Mouse (Mus musculus) layer of hippocampus, postnatal 10 days (tissue): ENCODE measurements at regions not wholly inside any gene's neighbourhood (a gene's known extent, or its start where the extent isn't known, plus 50 kb on each side); places are given as distances from the start of the nearest gene placed in this dataset.
"Not testable (repeated sequence)": the region's sequence is repeated elsewhere in the genome, so short reads cannot be mapped to it uniquely, and the experiment has no call there.

ENCODE experiments used
- DNase-seq, 2 experiments: peaks; one replicate each; pipeline ENCODE4 v3.0.0; 2021; ENCODE audit warnings: low spot score in 2 of 2

- no peak for DNase-seq
Observed at GRCm38 (mm10) chr4:93583670-93584303, 248.5 kb upstream of the Tusc1 start.

DNA sequence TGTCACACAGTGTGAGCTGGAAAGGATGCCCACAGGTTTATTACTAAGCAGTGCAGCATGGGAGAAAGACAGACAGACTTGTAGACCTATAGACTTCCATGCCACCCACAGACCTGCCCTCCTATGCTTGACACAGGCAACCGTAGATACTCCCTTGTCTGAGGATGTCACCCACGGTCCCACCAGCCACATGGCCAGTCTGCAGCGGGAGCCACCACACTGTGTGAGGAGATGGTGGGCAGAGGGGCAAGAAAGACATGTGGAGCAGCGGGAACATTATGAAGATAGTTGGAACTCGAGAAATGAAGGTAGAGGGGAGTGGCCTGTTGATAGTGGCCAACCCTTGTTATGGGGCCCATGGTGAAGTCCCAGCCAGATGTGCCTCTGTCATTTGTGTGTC is 244.0 kb upstream of the Tusc1 start:
- no peak for DNase-seq

- DNase-seq: no peak
Observed at GRCm38 (mm10) chr4:93567487-93568259, 232.4 kb upstream of the Tusc1 start.

DNA sequence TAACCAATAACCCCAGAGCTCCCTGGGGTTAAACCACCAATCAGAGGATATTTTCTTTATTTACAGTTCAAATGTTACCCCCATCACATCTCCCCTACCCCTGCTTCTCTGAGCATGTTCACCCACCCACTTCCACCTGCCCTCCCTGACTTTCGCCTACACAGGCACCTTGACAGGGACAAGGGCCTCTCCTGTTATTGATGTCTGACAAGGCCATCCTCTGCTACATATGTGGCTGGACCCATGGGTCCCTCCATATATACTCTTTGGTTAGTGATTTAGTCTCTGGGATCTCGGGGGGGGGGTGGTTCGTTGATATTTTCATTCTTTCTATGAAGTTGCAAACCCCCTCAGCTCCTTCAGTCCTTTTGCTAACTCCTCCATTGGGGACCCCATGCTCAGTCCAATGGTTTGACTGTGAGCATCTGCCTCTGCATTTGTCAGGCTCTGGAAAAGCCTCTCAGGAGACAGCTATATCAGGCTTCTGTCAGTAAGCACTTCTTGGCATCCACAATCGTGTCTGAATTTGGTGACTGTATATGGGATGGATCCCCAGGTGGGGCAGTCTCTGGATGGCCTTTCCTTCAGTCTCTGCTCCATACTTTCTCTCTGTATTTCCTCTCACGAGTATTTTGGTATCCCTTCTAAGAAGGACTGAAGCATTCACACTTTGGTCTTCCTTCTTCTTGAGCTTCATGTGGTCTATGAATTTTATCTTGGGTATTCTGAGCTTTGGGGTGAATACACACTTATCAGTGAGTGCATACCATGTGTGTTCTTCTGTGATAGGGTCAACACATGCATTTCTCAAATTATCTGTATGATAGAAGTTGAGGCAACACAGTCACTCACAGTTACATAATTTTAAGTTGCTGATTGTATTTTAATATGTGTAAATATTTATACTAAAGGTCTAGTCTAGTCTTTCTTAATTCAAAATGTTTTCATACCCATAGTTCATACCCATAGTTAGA is 220.8 kb upstream of the Tusc1 start:
- no peak for DNase-seq

DNA sequence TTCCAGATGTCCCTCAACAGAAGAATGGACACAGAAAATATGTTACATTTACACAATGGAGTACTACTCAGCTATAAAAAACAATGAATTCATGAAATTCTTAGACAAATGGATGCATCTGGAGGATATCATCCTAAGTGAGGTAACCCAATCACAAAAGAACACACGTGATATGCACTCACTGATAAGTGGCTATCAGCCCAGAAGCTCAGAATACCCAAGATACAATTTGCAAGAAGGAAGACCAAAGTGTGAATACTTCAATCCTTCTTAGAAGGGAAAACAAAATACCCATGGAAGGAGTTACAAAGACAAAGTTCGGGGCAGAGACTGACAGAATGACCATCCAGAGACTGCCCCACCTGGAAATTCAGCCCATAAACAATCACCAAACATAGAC is 219.9 kb upstream of the Tusc1 start:
- DNase-seq: not testable (repeated sequence)

- DNase-seq: no peak
Observed at GRCm38 (mm10) chr4:93552489-93553160, 217.3 kb upstream of the Tusc1 start.

DNA sequence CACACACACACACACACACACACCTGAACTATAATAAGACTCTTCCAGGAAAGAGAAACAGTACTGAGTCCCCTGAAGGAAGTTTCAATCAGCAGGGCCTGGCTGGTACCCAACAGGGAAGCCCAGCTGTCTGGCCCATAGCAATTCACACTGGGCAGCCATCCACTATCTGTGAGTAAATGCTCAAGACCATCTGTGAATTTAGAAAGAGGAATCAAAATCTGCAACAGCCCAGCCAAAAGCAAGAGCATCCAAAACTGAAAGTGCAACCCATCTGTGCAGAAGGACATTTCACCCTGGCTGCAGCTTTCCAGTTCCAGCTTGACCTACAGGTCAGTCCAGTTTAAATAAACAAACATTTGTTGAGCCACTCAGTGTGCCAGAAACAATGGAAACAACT is 215.8 kb upstream of the Tusc1 start:
- DNase-seq: peak; percentile 71 to 78

DNA sequence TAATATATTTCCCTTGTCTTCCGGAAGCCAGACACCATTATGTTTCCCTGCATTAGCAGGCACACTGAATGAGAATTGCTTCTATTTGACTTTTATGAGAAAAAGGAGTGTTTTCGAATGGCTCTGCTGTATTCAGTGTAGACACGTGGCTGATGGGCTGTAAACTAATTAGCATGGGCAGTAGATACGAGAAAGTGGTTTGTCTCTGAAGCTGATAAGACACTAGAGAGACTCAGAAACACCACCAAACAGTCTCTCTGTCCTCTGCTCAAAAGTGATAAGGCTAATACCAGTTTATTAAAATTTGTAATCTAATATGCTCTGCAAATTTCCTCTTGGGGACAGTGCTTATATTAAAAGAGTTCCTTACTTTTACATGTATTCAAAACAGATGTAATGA is 205.3 kb upstream of the Tusc1 start:
- no peak for DNase-seq

DNA sequence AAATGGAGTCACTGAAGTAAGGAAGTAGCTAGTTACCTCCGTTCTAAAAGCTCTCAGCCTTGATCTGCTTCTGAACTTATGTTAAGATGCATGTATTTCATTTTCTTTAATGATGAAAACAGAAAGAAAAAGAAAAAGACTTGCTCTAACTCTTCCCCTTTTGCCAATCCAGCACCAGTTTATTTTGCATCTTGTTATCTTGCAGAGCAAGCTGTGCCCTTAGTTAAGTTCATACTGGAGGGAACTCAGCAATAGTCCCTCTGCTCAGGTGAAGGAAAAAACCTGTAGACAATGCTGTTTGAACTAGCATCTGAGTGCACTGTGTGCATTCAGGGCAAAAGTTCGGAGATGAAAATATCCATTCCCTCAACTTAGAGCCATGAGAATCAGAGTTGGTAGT is 192.1 kb upstream of the Tusc1 start:
- DNase-seq: no peak

- no peak for DNase-seq
Observed at GRCm38 (mm10) chr4:93520454-93521100, 185.3 kb upstream of the Tusc1 start.

DNA sequence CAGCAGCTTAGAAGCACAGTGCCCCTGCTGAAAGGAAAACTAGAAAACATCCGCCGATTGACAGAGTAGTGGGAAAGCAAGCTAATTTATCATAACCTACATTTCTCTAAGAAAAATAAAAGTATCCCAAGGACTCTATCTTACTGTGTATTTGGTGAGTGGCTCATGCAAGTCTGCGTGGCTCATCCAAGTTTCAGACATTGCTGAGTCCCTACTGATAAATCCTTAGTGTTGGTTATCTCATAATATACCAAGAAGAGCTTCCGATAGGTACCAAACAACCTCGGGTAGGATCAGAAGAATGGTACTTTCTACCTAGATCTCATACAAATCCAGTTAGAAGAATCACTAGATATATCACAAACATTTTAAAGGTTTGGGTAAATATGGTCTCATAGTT is 183.6 kb upstream of the Tusc1 start:
- DNase-seq: no peak

DNA sequence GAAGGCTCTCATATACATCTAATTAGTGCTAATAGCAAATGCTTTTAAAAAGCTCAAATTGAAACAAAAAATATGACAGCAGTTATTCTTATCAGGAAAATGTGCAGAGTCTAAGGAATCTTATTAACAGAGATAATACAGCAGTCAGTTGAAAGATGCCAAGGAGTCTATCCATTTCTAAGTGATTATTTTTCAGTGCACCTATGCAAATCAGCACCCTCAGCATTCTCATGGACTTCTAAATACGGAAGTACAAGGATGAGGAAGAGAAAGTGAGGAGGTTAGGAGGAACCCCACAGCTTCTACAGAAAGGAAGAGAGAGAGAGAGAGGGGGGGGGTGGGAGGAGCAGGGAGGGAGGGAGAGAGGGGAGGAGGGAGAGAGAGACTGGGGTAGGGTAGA is 175.5 kb upstream of the Tusc1 start:
- no peak for DNase-seq

DNA sequence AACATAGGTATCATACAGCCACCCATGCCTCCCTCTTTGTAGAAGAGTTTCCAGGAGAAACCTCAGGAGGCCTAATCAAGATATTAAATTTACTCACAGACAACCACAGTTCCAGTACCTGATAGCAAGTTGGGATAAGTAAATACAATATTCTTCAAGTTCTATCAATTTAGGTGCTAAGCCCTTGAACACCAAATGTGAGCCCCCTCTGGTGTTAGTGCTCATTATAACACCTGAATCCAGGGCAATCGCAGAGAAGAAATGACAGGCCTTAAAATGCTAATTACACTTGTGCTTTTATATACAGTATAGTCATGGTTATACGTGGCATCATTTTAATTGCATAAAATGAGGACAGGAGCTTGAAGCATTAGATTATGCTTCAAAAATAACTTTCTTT is 161.6 kb upstream of the Tusc1 start:
- DNase-seq: no peak

GRCm38 (mm10) chr4:93494319-93494718 is 159.0 kb upstream of the Tusc1 start:
- no peak for DNase-seq

DNA sequence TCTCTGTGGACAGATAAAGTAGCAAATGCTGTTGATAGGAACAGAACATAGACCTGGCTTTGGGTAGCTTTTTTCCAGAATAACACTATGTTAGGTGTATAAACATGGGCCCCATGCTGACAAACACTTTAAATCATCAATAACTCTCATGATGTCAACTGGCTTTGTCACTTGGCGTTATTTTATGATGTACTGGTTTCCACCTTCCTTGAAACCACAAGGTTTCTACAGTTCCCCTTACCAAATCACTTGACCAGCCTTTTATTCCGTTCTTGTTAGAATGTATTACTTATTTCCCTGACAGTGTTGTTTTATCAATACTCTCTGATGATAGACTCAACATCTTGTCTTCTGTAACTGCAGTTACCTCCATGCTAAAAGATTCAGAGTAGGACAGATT is 158.6 kb upstream of the Tusc1 start:
- DNase-seq: no peak

- no peak for DNase-seq
Observed at GRCm38 (mm10) chr4:93493326-93493725, 158.0 kb upstream of the Tusc1 start.

- DNase-seq: no peak
Observed at GRCm38 (mm10) chr4:93488570-93488969, 153.3 kb upstream of the Tusc1 start.

- DNase-seq: no peak
Observed at GRCm38 (mm10) chr4:93486455-93486854, 151.1 kb upstream of the Tusc1 start.

DNA sequence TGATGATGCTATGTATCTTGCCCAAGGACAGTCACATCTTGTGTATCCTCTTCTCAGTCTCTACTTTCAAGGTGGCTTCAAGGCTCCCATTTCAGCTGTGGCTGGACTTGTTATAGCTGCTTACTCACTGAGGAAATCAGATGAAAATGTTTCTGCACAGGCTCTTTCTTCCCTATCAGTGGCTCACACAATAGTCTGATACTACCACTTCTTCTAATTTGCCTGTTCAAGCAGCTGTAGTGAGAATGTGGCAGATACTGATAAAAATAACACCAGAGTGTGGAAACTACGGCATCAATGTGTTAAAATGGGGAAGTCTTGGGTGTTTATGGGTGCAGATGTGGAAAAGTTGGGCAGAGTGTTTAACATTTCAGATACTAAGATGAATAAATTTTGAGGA is 145.9 kb upstream of the Tusc1 start:
- DNase-seq: no peak

- DNase-seq: no peak
Observed at GRCm38 (mm10) chr4:93477189-93477767, 142.0 kb upstream of the Tusc1 start.
